Mouse (Mus musculus): Measurements from ENCODE around the gene Gca.

DNA sequence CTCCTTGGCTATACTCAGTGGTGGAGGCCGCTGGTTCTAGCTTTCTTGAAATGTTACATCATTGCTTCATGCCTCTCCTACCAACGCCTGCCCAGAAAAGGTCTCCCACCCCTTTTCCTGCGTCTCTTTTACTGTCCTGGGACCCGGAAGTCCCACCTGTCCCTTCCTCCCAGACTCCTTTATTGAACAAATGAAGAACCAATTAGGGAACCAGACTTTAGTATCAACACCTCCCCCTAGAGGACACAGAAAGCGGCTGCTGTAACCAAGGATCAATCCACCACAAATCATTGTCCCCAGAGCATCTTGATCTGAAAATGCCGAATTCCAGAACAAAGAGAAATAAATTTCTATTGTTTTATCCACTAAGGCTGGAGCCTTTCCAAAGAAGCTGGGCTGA is 3.5 kb upstream of the Gca start:
- TF ChIP-seq CTCF (IDR thresholded peaks at IDR 0.05; ENCODE audit: extremely low read depth, insufficient read length, insufficient replicate concordance, low read depth, low read length) (peak; percentile 29; the same call in 1 of the 2 replicates), POLR2A (IDR thresholded peaks at IDR 0.05; ENCODE audit: low read depth, low read length) (no peak)

Measured in small intestine, adult 2 months (tissue).